Mouse (Mus musculus) limb, embryonic 12.5 days (tissue): ENCODE results near the gene Gm2888. TPM values are rescaled to one million over a fixed set of nuclear protein-coding genes. Genes with fewer than 3 reads are reported as not detected.
"Not testable (repeated sequence)": the region's sequence is repeated elsewhere in the genome, so short reads cannot be mapped to it uniquely, and the experiment has no call there.

Experiments used
- ATAC-seq: fragments of 200-750 bp; cut with Nextera tagmentation; 2 replicates; pipeline ENCODE4 v1.8.0; 2017; ENCODE audit warnings: low read depth, moderate TSS enrichment; ENCODE audit not compliant: insufficient number of reproducible peaks, insufficient read depth, low FRiP score, low TSS enrichment
- H3K27ac ChIP-seq: fragments of 300-500 bp; sonication (generic); 2 replicates; pipeline ENCODE4 v1.5.1; 2016; ENCODE audit warnings: mild to moderate bottlenecking, moderate library complexity
- H3K27me3 ChIP-seq: fragments of 300-500 bp; sonication (generic); 2 replicates; pipeline ENCODE4 v1.6.1; 2016; ENCODE audit warnings: mild to moderate bottlenecking, moderate library complexity
- H3K36me3 ChIP-seq: fragments of 300-500 bp; sonication (generic); 2 replicates; pipeline ENCODE4 v1.6.1; 2016; ENCODE audit warnings: mild to moderate bottlenecking, moderate library complexity
- H3K4me1 ChIP-seq: fragments of 300-500 bp; sonication (generic); replicated peaks from 2 replicates; pipeline ENCODE4 v1.6.1; 2016
- H3K4me2 ChIP-seq: fragments of 300-500 bp; sonication (generic); 2 replicates; pipeline ENCODE4 v1.6.1; 2016; ENCODE audit warnings: mild to moderate bottlenecking, moderate library complexity
- H3K4me3 ChIP-seq: fragments of 300-500 bp; sonication (generic); replicated peaks from 2 replicates; pipeline ENCODE4 v1.5.1; 2016; ENCODE audit warnings: mild to moderate bottlenecking
- H3K9ac ChIP-seq: fragments of 300-500 bp; sonication (generic); replicated peaks from 2 replicates; pipeline ENCODE4 v1.6.1; 2016; ENCODE audit warnings: mild to moderate bottlenecking, moderate library complexity
- H3K9me3 ChIP-seq: fragments of 300-500 bp; sonication (generic); 2 replicates; pipeline ENCODE4 v1.6.1; 2016; ENCODE audit warnings: mild to moderate bottlenecking, moderate library complexity
- WGBS: fragments of 180-500 bp; shearing (Covaris S2); methylation state at CpG from one replicate; pipeline ENCODE4 v1.1.7; 2016; 5-methylcytosine and 5-hydroxymethylcytosine counted together
- polyA plus RNA-seq: library from polyadenylated mRNA; unstranded; fragments of >200 nt; fragmentation: Nextera tagmentation; extraction: Ambion mirVana; gene quantifications from 2 replicates; pipeline ENCODE4 v1.2.1, GENCODE M21; 2016

The Gm2888 gene
- not detected in 2 replicates for polyA plus RNA-seq

GRCm38 (mm10) chr14:3029702-3030101, at the start of gene Gm2888:
TSS of gene Gm2888 (plus strand) at chr14:3030002.
- H3K36me3 ChIP-seq, ATAC-seq, H3K4me3 ChIP-seq, H3K9me3 ChIP-seq, H3K27me3 ChIP-seq, H3K9ac ChIP-seq, H3K4me1 ChIP-seq, H3K27ac ChIP-seq, H3K4me2 ChIP-seq: not testable (repeated sequence)
- 73% methylated on average over 3 of the region's 3 CpGs for WGBS

GRCm38 (mm10) chr14:3048727-3049512, 19.1 kb downstream of the Gm2888 start, which contains the start of gene Gm2897:
TSS of gene Gm2897 (plus strand) at chr14:3049285.
- not testable (repeated sequence) for ATAC-seq, H3K36me3 ChIP-seq, H3K4me1 ChIP-seq, H3K27ac ChIP-seq, H3K27me3 ChIP-seq, H3K9me3 ChIP-seq
- WGBS, result 3% methylated on average over 26 of the region's 40 CpGs
- Histone ChIP-seq H3K4me3 (peak within 1 kb of the TSS; percentile 50), H3K4me2 (peak within 1 kb of the TSS; percentile 77), H3K9ac (peak within 1 kb of the TSS; percentile 57)

GRCm38 (mm10) chr14:3049513-3049800, 19.7 kb downstream of the Gm2888 start:
- not testable (repeated sequence) for H3K9me3 ChIP-seq, H3K4me1 ChIP-seq, ATAC-seq, H3K27me3 ChIP-seq, H3K27ac ChIP-seq, H3K36me3 ChIP-seq
- peak overlapping the region; percentile 57; the same call in 1 of the 2 replicates for H3K9ac ChIP-seq
- H3K4me2 ChIP-seq, result peak overlapping the region; percentile 77
- whole genome bisulfite sequencing, result under 1% methylated on average over 20 of the region's 20 CpGs
- H3K4me3 ChIP-seq, result peak overlapping the region; percentile 50

- not testable (repeated sequence) for H3K4me3 ChIP-seq, H3K27ac ChIP-seq, H3K4me2 ChIP-seq, H3K36me3 ChIP-seq, H3K9ac ChIP-seq, ATAC-seq, H3K27me3 ChIP-seq, H3K9me3 ChIP-seq, H3K4me1 ChIP-seq
- 3% methylated on average over 5 of the region's 8 CpGs for WGBS
These were observed 20.3 kb downstream of the Gm2888 start for GRCm38 (mm10) chr14:3050087-3050486.

Other genes with a start within 250 kb of the Gm2888 start
- 1.7 and 2.9 TPM in 2 replicates for gene Gm2897, start 19.3 kb downstream of the Gm2888 start, polyA plus RNA-seq
- not detected in 2 replicates for gene Gm10340, start 104.0 kb downstream of the Gm2888 start, polyA plus RNA-seq
- not detected in 2 replicates for gene Gm5795, start 158.3 kb downstream of the Gm2888 start, polyA plus RNA-seq
- 5.4 and 6.8 TPM in 2 replicates for gene D830030K20Rik, start 178.5 kb downstream of the Gm2888 start, polyA plus RNA-seq